ENCODE assay signal across 11 mouse cellular contexts in the genomic region with DNA sequence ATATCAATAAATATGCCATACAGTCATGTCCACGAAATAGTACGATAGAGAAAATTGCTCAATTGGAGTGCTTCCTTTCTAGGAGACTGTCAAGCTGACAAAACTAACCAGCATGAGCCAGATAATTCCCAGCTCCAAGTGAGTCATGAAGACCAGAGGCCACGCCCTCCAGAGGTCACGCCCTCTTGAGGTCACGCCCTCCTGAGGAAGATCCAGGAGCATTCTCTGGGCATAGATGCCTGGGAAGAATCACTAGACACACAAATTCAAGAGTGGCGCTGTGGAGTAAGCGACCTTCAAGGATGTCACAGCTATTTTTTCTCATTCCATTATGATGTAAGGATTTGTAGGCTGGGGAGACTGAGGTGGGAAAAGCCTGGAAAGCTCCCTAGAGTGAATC.
DNase-seq lines count a peak whose midpoint lies in the region; ATAC-seq and TF ChIP-seq lines count a peak whose summit lies in the region.
"Had no signal": no experiment of that assay in that cellular context is flagged by ENCODE, and none has a peak within 500 bp of the region (broad histone marks: within the 10 kb centered on the region; RNA-seq: fewer than 3 reads in every experiment).

No protein-coding gene starts in this region.

- no peak overlapping the region for H3K4me2 ChIP-seq in forebrain, embryonic 15.5 days (replicated peaks)
- no peak overlapping the region for H3K4me2 ChIP-seq in forebrain, embryonic 13.5 days
- H3K4me2 ChIP-seq in midbrain, embryonic 11.5 days = no peak overlapping the region
- no peak overlapping the region for H3K4me2 ChIP-seq in intestine, postnatal 0 days (replicated peaks; ENCODE audit: low read depth)
- H3K4me2 ChIP-seq: lung, embryonic 15.5 days; neural tube, embryonic 12.5 days had no signal

- H3K9ac ChIP-seq in forebrain, embryonic 15.5 days (replicated peaks) = no peak overlapping the region
- no peak overlapping the region for H3K9ac ChIP-seq in forebrain, embryonic 13.5 days
- H3K9ac ChIP-seq in liver, adult 2 months (ENCODE audit: low read depth, low read length) = no peak overlapping the region
- H3K9ac ChIP-seq in midbrain, embryonic 11.5 days (ENCODE audit: low read length) = no peak overlapping the region
- H3K9ac ChIP-seq in intestine, postnatal 0 days (ENCODE audit: low read depth, low read length) = no peak overlapping the region
- H3K9ac ChIP-seq: lung, embryonic 15.5 days; neural tube, embryonic 12.5 days had no signal

- H3K79me2 ChIP-seq in liver, adult 2 months (ENCODE audit: control insufficient read depth, insufficient read depth, low read length) = no peaks in the 10 kb centered on the region

- H3K4me1 ChIP-seq in forebrain, embryonic 15.5 days = peaks cover 13% of the 10 kb centered on the region
- H3K4me1 ChIP-seq in forebrain, embryonic 13.5 days = 0 out of 2 replicates have a peak, but pooled peaks cover 7% of the 10 kb centered on the region
- H3K4me1 ChIP-seq in liver, adult 2 months (ENCODE audit: control insufficient read depth, insufficient read depth, low read length) = peaks cover 18% of the 10 kb centered on the region
- H3K4me1 ChIP-seq in midbrain, embryonic 11.5 days (ENCODE audit: control insufficient read depth, insufficient read depth, low read length) = peaks cover 17% of the 10 kb centered on the region
- no peaks in the 10 kb centered on the region for H3K4me1 ChIP-seq in intestine, postnatal 0 days (replicated peaks; ENCODE audit: control insufficient read depth, insufficient read depth, low read length)
- H3K4me1 ChIP-seq: lung, embryonic 15.5 days had no signal

- 67% methylated on average over 7 of the region's 7 CpGs for WGBS in forebrain, embryonic 15.5 days
- WGBS in forebrain, embryonic 13.5 days = 58% methylated on average over 7 of the region's 7 CpGs
- 44% methylated on average over 7 of the region's 7 CpGs for WGBS in liver, adult 2 months
- 49% methylated on average over 7 of the region's 7 CpGs for WGBS in midbrain, embryonic 11.5 days
- 49% methylated on average over 7 of the region's 7 CpGs for WGBS in intestine, postnatal 0 days

- no peak overlapping the region for H3K4me3 ChIP-seq in forebrain, embryonic 15.5 days
- no peak overlapping the region for H3K4me3 ChIP-seq in forebrain, embryonic 13.5 days
- no peak overlapping the region for H3K4me3 ChIP-seq in liver, adult 2 months (ENCODE audit: insufficient read depth, low read depth, low read length)
- H3K4me3 ChIP-seq in midbrain, embryonic 11.5 days (ENCODE audit: low read depth, low read length) = no peak overlapping the region
- no peak overlapping the region for H3K4me3 ChIP-seq in intestine, postnatal 0 days (ENCODE audit: low read depth, low read length)
- H3K4me3 ChIP-seq: lung, embryonic 15.5 days; neural tube, embryonic 12.5 days had no signal

- H3K27me3 ChIP-seq in forebrain, embryonic 15.5 days = no peaks in the 10 kb centered on the region
- H3K27me3 ChIP-seq in forebrain, embryonic 13.5 days = no peaks in the 10 kb centered on the region
- H3K27me3 ChIP-seq in liver, adult 2 months (ENCODE audit: control insufficient read depth, insufficient read depth, low read length) = no peaks in the 10 kb centered on the region
- no peaks in the 10 kb centered on the region for H3K27me3 ChIP-seq in midbrain, embryonic 11.5 days (ENCODE audit: control insufficient read depth, insufficient read depth, low read length)
- H3K27me3 ChIP-seq in intestine, postnatal 0 days (replicated peaks; ENCODE audit: control insufficient read depth, insufficient read depth, low read length) = no peaks in the 10 kb centered on the region
- H3K27me3 ChIP-seq: lung, embryonic 15.5 days; neural tube, embryonic 12.5 days had no signal

- TF ChIP-seq CTCF in liver, adult 2 months (IDR thresholded peaks at IDR 0.05; ENCODE audit: low read depth, low read length) = no peak
- no peak for TF ChIP-seq CTCF in intestine, postnatal 0 days (IDR thresholded peaks at IDR 0.05; ENCODE audit: low read depth)

- peak; percentile 51 for DNase-seq in liver, adult 2 months (ENCODE audit: extremely low read depth, low read depth, low spot score)
- no peak for DNase-seq in liver
- DNase-seq in adrenal gland, postnatal 10 days = peak; percentile 36
- no peak for DNase-seq in midbrain, embryonic 11.5 days (ENCODE audit: low spot score, missing footprints)
- DNase-seq in MN1 (ENCODE audit: low spot score) = no peak

- peak overlapping the region; percentile 32; the same call in 1 of the 2 replicates for H3K27ac ChIP-seq in forebrain, embryonic 15.5 days (replicated peaks)
- no peak overlapping the region for H3K27ac ChIP-seq in forebrain, embryonic 13.5 days
- H3K27ac ChIP-seq in liver, adult 2 months (replicated peaks; ENCODE audit: insufficient read depth, low read depth, low read length) = no peak overlapping the region
- H3K27ac ChIP-seq in midbrain, embryonic 11.5 days (ENCODE audit: low read depth, low read length) = 0 out of 2 replicates have a peak overlapping the region, but pooled peaks have one; percentile 1
- H3K27ac ChIP-seq in intestine, postnatal 0 days (ENCODE audit: low read depth, low read length) = no peak overlapping the region
- H3K27ac ChIP-seq: hindbrain, postnatal 0 days; lung, embryonic 15.5 days; neural tube, embryonic 12.5 days had no signal

- no peak for TF ChIP-seq POLR2A in liver, adult 2 months (IDR thresholded peaks at IDR 0.05; ENCODE audit: extremely low read depth, insufficient read depth, low read length)

- ATAC-seq in forebrain, embryonic 15.5 days (replicated peaks) = no peak
- ATAC-seq in forebrain, embryonic 13.5 days = no peak
- no peak for ATAC-seq in midbrain, embryonic 11.5 days (ENCODE audit: low FRiP score)
- no peak for ATAC-seq in intestine, postnatal 0 days

- H3K36me3 ChIP-seq in forebrain, embryonic 15.5 days = no peaks in the 10 kb centered on the region
- H3K36me3 ChIP-seq in forebrain, embryonic 13.5 days (ENCODE audit: poor library complexity, severe bottlenecking) = no peaks in the 10 kb centered on the region
- H3K36me3 ChIP-seq in liver, adult 2 months (ENCODE audit: control insufficient read depth, insufficient read depth, low read length) = no peaks in the 10 kb centered on the region
- H3K36me3 ChIP-seq in midbrain, embryonic 11.5 days (ENCODE audit: control insufficient read depth, insufficient read depth, low read length) = no peaks in the 10 kb centered on the region
- no peaks in the 10 kb centered on the region for H3K36me3 ChIP-seq in intestine, postnatal 0 days (ENCODE audit: control insufficient read depth, insufficient read depth)
- H3K36me3 ChIP-seq: lung, embryonic 15.5 days; neural tube, embryonic 12.5 days had no signal

- H3K9me3 ChIP-seq in forebrain, embryonic 15.5 days = no peaks in the 10 kb centered on the region
- H3K9me3 ChIP-seq in forebrain, embryonic 13.5 days (replicated peaks) = no peaks in the 10 kb centered on the region
- no peaks in the 10 kb centered on the region for H3K9me3 ChIP-seq in midbrain, embryonic 11.5 days (ENCODE audit: control insufficient read depth, low read length)
- no peaks in the 10 kb centered on the region for H3K9me3 ChIP-seq in intestine, postnatal 0 days (ENCODE audit: control insufficient read depth)
- H3K9me3 ChIP-seq: lung, embryonic 15.5 days; neural tube, embryonic 12.5 days had no signal

Comparison
In these comparisons a context has a peak if more than half of its experiments do, and no peak if none do; other contexts are left out.
1. H3K27ac ChIP-seq: peak in forebrain, embryonic 15.5 days (single experiment) and midbrain, embryonic 11.5 days (single experiment); none in forebrain, embryonic 13.5 days (single experiment), liver, adult 2 months (single experiment) and intestine, postnatal 0 days (single experiment).
2. DNase-seq: peak in liver, adult 2 months (single experiment) and adrenal gland, postnatal 10 days (single experiment); none in liver (single experiment), midbrain, embryonic 11.5 days (single experiment) and MN1 (single experiment).